Mouse (Mus musculus): ENCODE measurements around the gene Iqschfp. TPM values are rescaled to one million over a fixed set of nuclear protein-coding genes. Genes with fewer than 3 reads are reported as not detected.

Iqschfp gene
- polyA plus RNA-seq, 2 experiments = 0.33 TPM; not detected in 1

DNA sequence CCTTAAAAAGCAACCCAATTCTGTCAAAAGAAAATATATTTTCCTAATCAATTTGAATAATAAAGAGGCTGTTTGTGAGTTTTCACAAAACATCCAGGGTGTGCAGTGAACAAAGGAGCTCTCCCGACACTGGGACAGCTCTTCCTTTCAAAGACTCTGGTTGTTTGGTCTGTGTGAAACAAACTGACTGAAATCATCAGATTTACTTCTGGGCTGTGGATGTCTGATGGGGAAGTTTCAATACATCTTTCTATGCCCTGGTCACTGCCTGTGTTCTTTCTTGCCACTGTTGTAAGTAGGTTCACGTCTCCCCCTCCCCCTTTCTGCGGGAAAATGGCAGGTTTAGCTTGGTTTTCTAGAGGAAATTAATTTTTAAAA is 622.1 kb downstream of the Iqschfp start:
- H3K9me3 ChIP-seq (ENCODE audit: control insufficient read depth, low read length) = no peaks in the 10 kb centered on the region
- no peaks in the 10 kb centered on the region for H3K36me3 ChIP-seq (ENCODE audit: control insufficient read depth, insufficient read depth, low read length)
- H3K9ac ChIP-seq (ENCODE audit: low read depth, low read length, severe bottlenecking) = no peak overlapping the region
- DNase-seq (ENCODE audit: low spot score) = no peak
- H3K4me3 ChIP-seq (replicated peaks; ENCODE audit: low read length) = no peak overlapping the region
- H3K4me2 ChIP-seq (replicated peaks; ENCODE audit: low read depth, low read length, severe bottlenecking) = no peak overlapping the region
- H3K27ac ChIP-seq (replicated peaks; ENCODE audit: low read depth, low read length) = no peak overlapping the region
- WGBS = 86% methylated on average over 3 of the region's 3 CpGs
- no peak for TF ChIP-seq POLR2A (IDR thresholded peaks at IDR 0.05; ENCODE audit: borderline replicate concordance, extremely low read depth, insufficient read depth, insufficient read length)
- no peak for ATAC-seq (ENCODE audit: low FRiP score, low read depth)
- no peaks in the 10 kb centered on the region for H3K27me3 ChIP-seq (ENCODE audit: control insufficient read depth, insufficient read depth, low read length)
- 0 out of 2 replicates have a peak, but pooled peaks cover 1% of the 10 kb centered on the region for H3K4me1 ChIP-seq (ENCODE audit: control insufficient read depth, insufficient read depth, low read length)

GRCm38 (mm10) chr3:68514717-68515116 is 622.7 kb downstream of the Iqschfp start:
- Histone ChIP-seq H3K9ac (ENCODE audit: low read depth, low read length, severe bottlenecking) (no peak overlapping the region), H3K4me2 (replicated peaks; ENCODE audit: low read depth, low read length, severe bottlenecking) (no peak overlapping the region), H3K4me3 (replicated peaks; ENCODE audit: low read length) (no peak overlapping the region), H3K27ac (replicated peaks; ENCODE audit: low read depth, low read length) (no peak overlapping the region), H3K9me3 (ENCODE audit: control insufficient read depth, low read length) (no peaks in the 10 kb centered on the region), H3K27me3 (ENCODE audit: control insufficient read depth, insufficient read depth, low read length) (no peaks in the 10 kb centered on the region), H3K36me3 (ENCODE audit: control insufficient read depth, insufficient read depth, low read length) (no peaks in the 10 kb centered on the region), H3K4me1 (ENCODE audit: control insufficient read depth, insufficient read depth, low read length) (no peaks in the 10 kb centered on the region)
- DNase-seq (ENCODE audit: low spot score) = no peak
- ATAC-seq (ENCODE audit: low FRiP score, low read depth) = no peak
- no peak for TF ChIP-seq POLR2A (IDR thresholded peaks at IDR 0.05; ENCODE audit: borderline replicate concordance, extremely low read depth, insufficient read depth, insufficient read length)
- WGBS = 86% methylated on average over 3 of the region's 3 CpGs

DNA sequence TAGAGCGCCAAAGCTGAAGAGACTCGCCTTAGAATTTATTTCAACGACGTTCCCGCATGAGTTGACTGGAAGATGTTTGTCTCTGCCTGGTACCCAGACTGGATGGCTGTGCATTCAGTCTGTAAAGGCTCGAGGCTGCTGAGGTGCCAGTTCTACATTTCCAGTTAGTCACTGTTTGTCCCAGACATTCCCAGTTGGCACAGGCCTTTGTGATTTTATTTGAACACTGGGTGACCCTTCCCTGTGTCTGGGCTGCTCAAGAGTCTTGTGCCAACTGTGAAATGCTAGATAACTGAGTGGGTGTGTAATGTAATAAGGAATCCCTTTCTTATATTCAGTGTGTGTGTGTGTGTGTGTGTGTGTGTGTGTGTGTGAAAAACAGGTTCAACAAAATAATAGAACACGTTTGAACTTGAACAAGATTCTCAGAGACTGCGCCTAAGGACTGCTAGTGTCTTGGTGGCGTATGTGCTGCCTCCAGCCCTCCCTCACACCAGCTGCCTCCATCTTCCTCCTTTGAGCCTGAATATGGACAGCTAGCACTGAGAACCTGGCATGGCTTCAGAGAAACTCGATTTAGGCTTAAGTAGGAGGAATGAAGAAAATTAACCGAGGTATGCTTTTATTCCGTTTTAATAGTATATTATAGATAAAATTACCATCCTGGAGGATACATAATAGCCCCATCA is 624.5 kb downstream of the Iqschfp start:
- Histone ChIP-seq H3K4me1 (ENCODE audit: control insufficient read depth, insufficient read depth, low read length) (no peaks in the 10 kb centered on the region), H3K27me3 (ENCODE audit: control insufficient read depth, insufficient read depth, low read length) (no peaks in the 10 kb centered on the region), H3K4me3 (replicated peaks; ENCODE audit: low read length) (no peak overlapping the region), H3K9me3 (ENCODE audit: control insufficient read depth, low read length) (no peaks in the 10 kb centered on the region), H3K9ac (ENCODE audit: low read depth, low read length, severe bottlenecking) (no peak overlapping the region), H3K27ac (replicated peaks; ENCODE audit: low read depth, low read length) (no peak overlapping the region), H3K36me3 (ENCODE audit: control insufficient read depth, insufficient read depth, low read length) (no peaks in the 10 kb centered on the region), H3K4me2 (replicated peaks; ENCODE audit: low read depth, low read length, severe bottlenecking) (no peak overlapping the region)
- DNase-seq (ENCODE audit: low spot score) (no peak), ATAC-seq (ENCODE audit: low FRiP score, low read depth) (no peak)
- no peak for TF ChIP-seq POLR2A (IDR thresholded peaks at IDR 0.05; ENCODE audit: borderline replicate concordance, extremely low read depth, insufficient read depth, insufficient read length)
- WGBS = 78% methylated on average over 12 of the region's 12 CpGs

DNA sequence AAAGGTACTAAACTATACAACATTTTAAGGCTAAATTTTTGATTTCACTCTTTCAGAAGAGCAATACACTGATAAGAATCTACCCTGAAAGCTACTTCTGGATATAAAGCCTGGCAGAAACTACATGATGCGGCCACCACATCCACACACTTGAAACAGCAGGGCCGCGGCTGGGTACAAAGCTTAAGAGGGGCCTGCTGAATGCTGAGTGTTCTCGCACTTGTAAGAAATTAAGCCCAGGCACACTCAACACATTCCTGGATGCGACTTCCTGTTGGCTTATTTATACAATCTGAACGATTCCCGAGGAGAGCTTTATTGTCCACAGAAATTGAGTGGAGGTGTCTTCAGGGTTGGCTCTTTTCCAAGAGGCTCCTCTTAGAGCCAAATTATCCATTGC is 625.2 kb downstream of the Iqschfp start:
- no peak for TF ChIP-seq POLR2A (IDR thresholded peaks at IDR 0.05; ENCODE audit: borderline replicate concordance, extremely low read depth, insufficient read depth, insufficient read length)
- no peak overlapping the region for H3K4me2 ChIP-seq (replicated peaks; ENCODE audit: low read depth, low read length, severe bottlenecking)

DNA sequence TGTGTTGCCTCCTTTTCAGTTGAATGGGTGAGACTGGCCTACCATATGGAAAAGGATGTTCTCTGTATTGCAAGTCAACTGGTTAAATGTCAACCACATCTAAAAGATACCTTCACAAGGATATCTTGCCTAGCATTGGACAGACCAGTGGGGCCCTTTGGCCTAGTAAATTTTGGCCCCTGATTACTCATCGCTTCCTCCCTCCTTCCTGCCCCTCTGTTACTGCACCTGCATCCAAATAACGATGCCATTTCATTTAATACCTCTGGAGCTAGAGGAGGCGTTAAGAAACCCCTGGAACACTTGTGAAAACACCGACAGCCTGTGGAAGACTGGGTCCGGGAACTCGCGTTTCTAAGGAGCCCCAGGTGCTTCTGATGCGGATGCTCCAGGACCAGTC is 626.0 kb downstream of the Iqschfp start:
- Histone ChIP-seq H3K27ac (replicated peaks; ENCODE audit: low read depth, low read length) (no peak overlapping the region), H3K4me3 (replicated peaks; ENCODE audit: low read length) (no peak overlapping the region), H3K36me3 (ENCODE audit: control insufficient read depth, insufficient read depth, low read length) (no peaks in the 10 kb centered on the region), H3K9ac (ENCODE audit: low read depth, low read length, severe bottlenecking) (no peak overlapping the region), H3K4me2 (replicated peaks; ENCODE audit: low read depth, low read length, severe bottlenecking) (no peak overlapping the region), H3K9me3 (ENCODE audit: control insufficient read depth, low read length) (no peaks in the 10 kb centered on the region), H3K4me1 (ENCODE audit: control insufficient read depth, insufficient read depth, low read length) (no peaks in the 10 kb centered on the region), H3K27me3 (ENCODE audit: control insufficient read depth, insufficient read depth, low read length) (no peaks in the 10 kb centered on the region)
- DNase-seq (ENCODE audit: low spot score) (no peak), ATAC-seq (ENCODE audit: low FRiP score, low read depth) (no peak)
- 63% methylated on average over 8 of the region's 8 CpGs for WGBS
- TF ChIP-seq POLR2A (IDR thresholded peaks at IDR 0.05; ENCODE audit: borderline replicate concordance, extremely low read depth, insufficient read depth, insufficient read length) = no peak

More for the DNA sequence above, 625.2 kb downstream of the Iqschfp start:
- Histone ChIP-seq H3K27me3 (ENCODE audit: control insufficient read depth, insufficient read depth, low read length) (no peaks in the 10 kb centered on the region), H3K4me1 (ENCODE audit: control insufficient read depth, insufficient read depth, low read length) (no peaks in the 10 kb centered on the region), H3K9ac (ENCODE audit: low read depth, low read length, severe bottlenecking) (no peak overlapping the region), H3K9me3 (ENCODE audit: control insufficient read depth, low read length) (no peaks in the 10 kb centered on the region), H3K4me3 (replicated peaks; ENCODE audit: low read length) (no peak overlapping the region), H3K27ac (replicated peaks; ENCODE audit: low read depth, low read length) (no peak overlapping the region), H3K36me3 (ENCODE audit: control insufficient read depth, insufficient read depth, low read length) (no peaks in the 10 kb centered on the region)
- 33% methylated on average over 7 of the region's 7 CpGs for WGBS
- DNase-seq (ENCODE audit: low spot score) (no peak), ATAC-seq (ENCODE audit: low FRiP score, low read depth) (no peak)

All from limb, embryonic 14.5 days (tissue).